Mouse (Mus musculus): ENCODE data around the gene Gm5640.
"Not testable (repeated sequence)": the region's sequence is repeated elsewhere in the genome, so short reads cannot be mapped to it uniquely, and the experiment has no call there.

DNA sequence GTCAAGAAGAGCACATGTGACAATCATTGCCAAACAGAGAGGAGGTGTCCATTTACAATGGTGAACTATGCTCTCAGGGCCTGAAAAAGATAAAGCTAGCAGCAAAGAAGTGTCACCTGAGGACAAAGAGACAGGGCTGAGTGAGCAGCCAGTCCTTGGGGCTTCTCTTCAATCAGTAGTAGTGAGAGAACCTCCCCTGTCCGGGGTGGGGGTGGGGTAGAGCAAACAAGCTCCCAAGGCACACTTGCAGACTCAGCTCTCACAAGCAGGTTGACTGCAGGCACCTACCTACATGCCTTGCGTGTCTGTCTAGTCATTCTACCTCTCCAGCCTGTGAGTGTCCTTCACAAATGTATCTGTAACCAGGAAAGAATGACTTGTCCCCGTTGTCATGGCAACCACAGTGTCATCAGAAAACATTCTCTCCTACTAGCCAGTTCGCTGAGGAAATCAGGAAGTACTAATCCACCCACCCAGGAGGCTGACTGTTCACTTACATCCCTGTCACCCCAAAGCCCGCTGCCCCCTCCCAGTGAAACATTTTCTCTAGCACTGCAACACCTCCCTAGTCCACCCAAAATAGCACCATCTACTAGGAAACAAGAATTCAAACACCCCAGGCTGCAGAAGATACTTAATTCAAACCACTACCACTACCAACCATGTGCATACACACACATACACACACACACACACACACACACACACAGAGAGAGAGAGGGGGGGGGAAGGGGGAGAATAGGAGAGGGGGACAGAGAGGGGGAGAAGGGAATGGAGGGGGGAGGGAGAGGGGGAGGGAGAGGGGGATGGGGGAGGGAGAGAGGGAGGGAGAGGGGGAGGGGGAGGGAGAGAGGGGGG lies at the start of gene Gm5640:
- TF ChIP-seq POLR2A (IDR thresholded peaks at IDR 0.05; ENCODE audit: control insufficient read depth in 1 of 2, insufficient read depth in 1 of 2, low read depth in 1 of 2, low read length in 2 of 2, poor library complexity in 1 of 2); TCF12 (IDR thresholded peaks at IDR 0.05; ENCODE audit: low read depth, low read length); CTCF (IDR thresholded peaks at IDR 0.05 in 2 of 3, conservative IDR thresholded peaks at IDR 0.05 in 1 of 3; ENCODE audit: control insufficient read depth in 1 of 3, insufficient read depth in 1 of 3, low read depth in 2 of 3, low read length in 3 of 3, poor library complexity in 1 of 3, severe bottlenecking in 1 of 3); E2F4 (IDR thresholded peaks at IDR 0.05; ENCODE audit: borderline replicate concordance, low read depth, low read length); MEF2A (IDR thresholded peaks at IDR 0.05; ENCODE audit: extremely low read depth, insufficient replicate concordance, low read depth, low read length, poor library complexity, severe bottlenecking); EP300 (IDR thresholded peaks at IDR 0.05; ENCODE audit: low read depth in 1 of 2, low read length in 2 of 2); POLR2AphosphoS2 (IDR thresholded peaks at IDR 0.05; ENCODE audit: low read length); GABPA (IDR thresholded peaks at IDR 0.05; ENCODE audit: low read depth, low read length); UBTF (IDR thresholded peaks at IDR 0.05; ENCODE audit: borderline replicate concordance, insufficient read depth, low read depth, low read length); ETS1 (IDR thresholded peaks at IDR 0.05; ENCODE audit: low read depth, low read length); ELF1 (IDR thresholded peaks at IDR 0.05; ENCODE audit: low read depth, low read length); ZNF384 (IDR thresholded peaks at IDR 0.05; ENCODE audit: low read depth, low read length); MAX (IDR thresholded peaks at IDR 0.05; ENCODE audit: low read length); NRF1 (IDR thresholded peaks at IDR 0.05; ENCODE audit: insufficient read depth, low read depth, low read length, poor library complexity, severe bottlenecking): not testable (repeated sequence)

Data from MEL (cell line).